Mouse (Mus musculus): Measurements from ENCODE around the gene Col4a3. TPM values are rescaled to one million over a fixed set of nuclear protein-coding genes. Genes with fewer than 3 reads are reported as not detected.

Col4a3 gene
- total and polyA plus RNA-seq, 3 experiments = not detected

Other genes starting within 250 kb of the Col4a3 start
- gene Col4a4, start 72 bp upstream of the Col4a3 start, total RNA-seq (2012; rRNA removed) = under 0.01 TPM in 1 of 2 replicates, not detected in the other
- gene Col4a4, start 72 bp upstream of the Col4a3 start, total RNA-seq (2014; rRNA removed) = not detected in 2 replicates
- gene Col4a4, start 72 bp upstream of the Col4a3 start, polyA plus RNA-seq (2012; ENCODE audit: insufficient read length, low read depth) = 0.03 and 0.05 TPM in 2 replicates
- 90.7 and 95.3 TPM in 2 replicates for gene Mff, start 138.0 kb downstream of the Col4a3 start, total RNA-seq (2012; rRNA removed)
- gene Mff, start 138.0 kb downstream of the Col4a3 start, total RNA-seq (2014; rRNA removed) = 169 and 210 TPM in 2 replicates
- gene Mff, start 138.0 kb downstream of the Col4a3 start, polyA plus RNA-seq (2012; ENCODE audit: insufficient read length, low read depth) = 155 and 232 TPM in 2 replicates
- gene Tm4sf20, start 181.5 kb downstream of the Col4a3 start, total RNA-seq (2012; rRNA removed) = not detected in 2 replicates
- not detected in 2 replicates for gene Tm4sf20, start 181.5 kb downstream of the Col4a3 start, total RNA-seq (2014; rRNA removed)
- not detected in 2 replicates for gene Tm4sf20, start 181.5 kb downstream of the Col4a3 start, polyA plus RNA-seq (2012; ENCODE audit: insufficient read length, low read depth)
- gene Gm47791, start 184.3 kb downstream of the Col4a3 start, total RNA-seq (2012; rRNA removed) = not detected in 2 replicates
- not detected in 2 replicates for gene Gm47791, start 184.3 kb downstream of the Col4a3 start, total RNA-seq (2014; rRNA removed)
- gene Gm47791, start 184.3 kb downstream of the Col4a3 start, polyA plus RNA-seq (2012; ENCODE audit: insufficient read length, low read depth) = not detected in 2 replicates